Mouse (Mus musculus) CH12.LX (cell line): ENCODE results near the gene Ankrd66. TPM values are rescaled to one million over a fixed set of nuclear protein-coding genes. Genes with fewer than 3 reads are reported as not detected.

Source experiments
- DNase-seq: peaks from one replicate; pipeline ENCODE4 v3.0.0-alpha.2; 2013; ENCODE audit errors: extremely low read depth
- H3K27ac ChIP-seq: 2 replicates; pipeline ENCODE4 v1.5.1; 2012; ENCODE audit warnings: low read depth, mild to moderate bottlenecking, control low read depth, moderate library complexity; ENCODE audit not compliant: insufficient read depth
- H3K27me3 ChIP-seq: replicated peaks from 2 replicates; pipeline ENCODE3; 2012; ENCODE audit warnings: inconsistent platforms
- H3K36me3 ChIP-seq, 2 experiments: replicated peaks in 1 of 2; 2 replicates each; pipeline versions ENCODE3 to v1.6.1; 2012; ENCODE audit warnings: inconsistent platforms in 1 of 2, low read length in 1 of 2, mild to moderate bottlenecking in 1 of 2, mixed read lengths in 1 of 2, moderate library complexity in 1 of 2; ENCODE audit not compliant: control insufficient read depth in 1 of 2, insufficient read depth in 1 of 2
- H3K4me1 ChIP-seq, 2 experiments: 2 replicates each; pipeline ENCODE4 v1.6.1; 2012; ENCODE audit warnings: inconsistent platforms in 1 of 2, moderate library complexity in 1 of 2; ENCODE audit not compliant: insufficient read depth in 2 of 2, control insufficient read depth in 1 of 2
- H3K4me2 ChIP-seq: 2 replicates; pipeline ENCODE4 v1.6.1; 2012; ENCODE audit warnings: low read depth, mild to moderate bottlenecking, control low read depth; ENCODE audit not compliant: poor library complexity, insufficient read depth, severe bottlenecking
- H3K4me3 ChIP-seq, 3 experiments: fragments of 150-350 bp in 1 of 3; sonication (generic) in 1 of 3; replicated peaks in 1 of 3; 2 replicates each; pipeline versions ENCODE3 to v1.5.1; 2011 to 2012; ENCODE audit warnings: low read depth in 2 of 3, low read length in 2 of 3, mild to moderate bottlenecking in 2 of 3, moderate library complexity in 2 of 3, control low read depth in 1 of 3, improper control_type of control experiment in 1 of 3, inconsistent platforms in 1 of 3, mixed read lengths in 1 of 3; ENCODE audit not compliant: poor library complexity in 1 of 3
- H3K79me2 ChIP-seq: replicated peaks from 2 replicates; pipeline ENCODE4 v1.6.1; 2012; ENCODE audit warnings: mild to moderate bottlenecking, moderate library complexity; ENCODE audit not compliant: control insufficient read depth, poor library complexity, insufficient read depth, severe bottlenecking; ENCODE audit errors: extremely low read depth
- H3K9ac ChIP-seq: 2 replicates; pipeline ENCODE4 v1.6.1; 2012; ENCODE audit warnings: low read depth, mild to moderate bottlenecking, control low read depth, moderate library complexity; ENCODE audit not compliant: insufficient read depth
- H3K9me3 ChIP-seq: replicated peaks from 2 replicates; pipeline ENCODE3; 2012; ENCODE audit warnings: low read length, inconsistent platforms, mixed read lengths
- BHLHE40 ChIP-seq: IDR thresholded peaks from 2 replicates; pipeline ENCODE4 v1.6.1; 2011; ENCODE audit warnings: mild to moderate bottlenecking, low read depth, low read length, improper control_type of control experiment
- CHD1 ChIP-seq: IDR thresholded peaks from 2 replicates; pipeline ENCODE4 v1.6.1; 2012; ENCODE audit warnings: low read depth, low read length, improper control_type of control experiment, inconsistent platforms
- CTCF ChIP-seq, 2 experiments: IDR thresholded peaks in 1 of 2; conservative IDR thresholded peaks in 1 of 2; 2 replicates each; pipeline ENCODE4 v1.5.1; 2011 to 2012; ENCODE audit warnings: low read depth in 2 of 2, low read length in 2 of 2, improper control_type of control experiment in 1 of 2, inconsistent platforms in 1 of 2, mild to moderate bottlenecking in 1 of 2, moderate library complexity in 1 of 2
- ELF1 ChIP-seq: IDR thresholded peaks from 2 replicates; pipeline ENCODE4 v1.6.1; 2014; ENCODE audit warnings: low read depth, mild to moderate bottlenecking, inconsistent platforms, low read length, improper control_type of control experiment
- HCFC1 ChIP-seq: IDR thresholded peaks from 2 replicates; pipeline ENCODE4 v1.6.1; 2012; ENCODE audit warnings: low read depth, mild to moderate bottlenecking, inconsistent platforms, low read length, improper control_type of control experiment
- IRF4 ChIP-seq: IDR thresholded peaks from 2 replicates; pipeline ENCODE4 v1.6.1; 2014; ENCODE audit warnings: low read depth, mild to moderate bottlenecking, inconsistent platforms, low read length, improper control_type of control experiment
- JUN ChIP-seq: IDR thresholded peaks from 2 replicates; pipeline ENCODE4 v1.6.1; 2011; ENCODE audit warnings: low read depth, mild to moderate bottlenecking, low read length, improper control_type of control experiment, moderate library complexity; ENCODE audit not compliant: insufficient read depth
- KAT2A ChIP-seq: IDR thresholded peaks from 2 replicates; pipeline ENCODE4 v1.6.1; 2012; ENCODE audit warnings: low read length, improper control_type of control experiment, inconsistent platforms; ENCODE audit not compliant: insufficient replicate concordance
- MAZ ChIP-seq: IDR thresholded peaks from 2 replicates; pipeline ENCODE4 v1.6.1; 2012; ENCODE audit warnings: low read depth, mild to moderate bottlenecking, inconsistent platforms, low read length, improper control_type of control experiment, moderate library complexity
- MEF2A ChIP-seq: IDR thresholded peaks from 2 replicates; pipeline ENCODE4 v1.6.1; 2014; ENCODE audit warnings: low read depth, mild to moderate bottlenecking, inconsistent platforms, low read length, improper control_type of control experiment, borderline replicate concordance
- MXI1 ChIP-seq: IDR thresholded peaks from 2 replicates; pipeline ENCODE4 v1.6.1; 2011; ENCODE audit warnings: mild to moderate bottlenecking, low read depth, low read length, improper control_type of control experiment
- PAX5 ChIP-seq: IDR thresholded peaks from 2 replicates; pipeline ENCODE4 v1.6.1; 2012; ENCODE audit warnings: low read length, inconsistent platforms, mixed read lengths
- POLR2AphosphoS2 ChIP-seq: IDR thresholded peaks from 2 replicates; pipeline ENCODE4 v1.6.1; 2011; ENCODE audit warnings: low read depth, low read length, improper control_type of control experiment
- RAD21 ChIP-seq: IDR thresholded peaks from 2 replicates; pipeline ENCODE4 v1.6.1; 2011; ENCODE audit warnings: low read depth, mild to moderate bottlenecking, low read length, improper control_type of control experiment, moderate library complexity
- RCOR1 ChIP-seq: conservative IDR thresholded peaks from 2 replicates; pipeline ENCODE4 v1.6.1; 2012; ENCODE audit warnings: low read depth, mild to moderate bottlenecking, inconsistent platforms, low read length, improper control_type of control experiment
- SMC3 ChIP-seq: IDR thresholded peaks from 2 replicates; pipeline ENCODE4 v1.6.1; 2011; ENCODE audit warnings: low read depth, low read length, improper control_type of control experiment
- UBTF ChIP-seq: IDR thresholded peaks from 2 replicates; pipeline ENCODE4 v1.6.1; 2012; ENCODE audit warnings: low read depth, mild to moderate bottlenecking, inconsistent platforms, low read length, improper control_type of control experiment, moderate library complexity
- ZC3H11A ChIP-seq: IDR thresholded peaks from 2 replicates; pipeline ENCODE4 v1.6.1; 2012; ENCODE audit warnings: low read depth, mild to moderate bottlenecking, inconsistent platforms, low read length, improper control_type of control experiment
- ZMIZ1 ChIP-seq: IDR thresholded peaks from 2 replicates; pipeline ENCODE4 v1.6.1; 2012; ENCODE audit warnings: low read depth, mild to moderate bottlenecking, inconsistent platforms, low read length, improper control_type of control experiment
- ZNF384 ChIP-seq: IDR thresholded peaks from 2 replicates; pipeline ENCODE4 v1.6.1; 2012; ENCODE audit warnings: low read depth, low read length, improper control_type of control experiment, inconsistent platforms
- dilution Hi-C: fragments of 300-500 bp; cut with MboI; formaldehyde crosslinking; loops from 2 replicates; pipeline ENCODE4 v1.14.3; 2020; ENCODE audit warnings: low sequenced_read_pairs; ENCODE audit not compliant: extremely low pct_unique_long_range_greater_than_20kb, extremely low pct_ligation_motif_present
- in situ Hi-C: fragments of 300-500 bp; cut with MboI; formaldehyde crosslinking; loops from 3 replicates; pipeline ENCODE4 v1.14.3; 2019; ENCODE audit warnings: low sequenced_read_pairs, low pct_ligation_motif_present, low pct_unique_long_range_greater_than_20kb, mixed read lengths
- polyA plus RNA-seq: library from polyadenylated mRNA; unstranded; fragments of >175 nt; gene quantifications from 2 replicates; pipeline ENCODE4 v1.2.1, GENCODE M21; 2012; ENCODE audit warnings: low read depth; ENCODE audit not compliant: insufficient read length
- total RNA-seq, 2 experiments: library from RNA; depleted of rRNA; stranded (reverse); fragments of 300-350 nt in 1 of 2; fragments of >200 nt in 1 of 2; gene quantifications; 2 replicates each; pipeline ENCODE4 v1.2.3; 2012 to 2014

Ankrd66 gene
- total and polyA plus RNA-seq, 3 experiments = not detected

DNA sequence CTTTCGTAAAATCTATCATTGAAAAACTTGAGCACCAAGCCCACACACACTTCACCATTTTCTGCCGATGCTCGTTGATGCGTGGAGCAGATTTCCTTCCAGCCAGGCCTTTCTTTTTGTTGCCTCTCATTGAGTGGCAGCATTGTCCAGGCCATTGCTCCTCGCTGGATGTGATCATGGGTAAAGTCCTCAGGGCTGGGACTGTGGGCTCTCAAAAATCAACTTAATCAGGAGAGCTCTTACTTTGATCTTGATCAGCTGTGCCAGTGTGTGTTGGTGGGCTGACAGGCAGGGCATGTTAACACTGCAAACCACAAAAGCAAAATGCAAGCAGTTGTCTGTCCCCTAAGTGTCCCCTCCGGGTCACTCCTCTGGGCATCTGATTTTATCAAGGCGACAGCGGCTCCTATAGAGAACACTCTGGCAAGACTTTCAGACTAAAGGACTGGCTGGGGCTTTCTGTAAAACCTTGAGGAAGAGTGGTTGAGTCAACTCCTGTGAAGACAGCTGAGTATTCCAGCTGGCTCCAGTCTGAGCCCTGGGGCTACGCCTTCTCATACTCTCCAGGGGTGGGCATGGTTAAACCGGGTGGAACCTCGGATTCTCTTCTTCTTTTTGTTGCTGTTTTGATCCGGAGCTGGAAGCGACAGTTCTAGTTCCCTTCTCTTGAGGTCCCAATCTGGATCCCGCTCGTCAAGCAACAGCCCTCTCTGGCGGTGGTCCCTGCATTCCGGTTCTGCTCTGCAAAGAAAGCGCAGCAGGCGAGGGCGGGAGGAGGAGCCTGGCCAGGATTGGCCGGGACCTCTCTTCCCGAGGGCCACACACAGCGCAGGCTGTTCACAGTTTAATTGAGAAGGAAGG, 8.8 kb downstream of the Ankrd66 start:
- Histone ChIP-seq H3K27ac (no peak overlapping the region), H3K79me2 (no peaks in the 10 kb centered on the region), H3K9ac (no peak overlapping the region), H3K4me2 (no peak overlapping the region), H3K27me3 (no peaks in the 10 kb centered on the region), H3K36me3 (no peaks in the 10 kb centered on the region), H3K9me3 (peaks cover 46% of the 10 kb centered on the region), H3K4me1 (no peaks in the 10 kb centered on the region), H3K4me3 (no peak overlapping the region)
- no peak for DNase-seq
- dilution Hi-C loops (no loop called here), in situ Hi-C loops (no loop called here)
- TF ChIP-seq MAZ = no peak
- TF ChIP-seq ZMIZ1 = no peak

DNA sequence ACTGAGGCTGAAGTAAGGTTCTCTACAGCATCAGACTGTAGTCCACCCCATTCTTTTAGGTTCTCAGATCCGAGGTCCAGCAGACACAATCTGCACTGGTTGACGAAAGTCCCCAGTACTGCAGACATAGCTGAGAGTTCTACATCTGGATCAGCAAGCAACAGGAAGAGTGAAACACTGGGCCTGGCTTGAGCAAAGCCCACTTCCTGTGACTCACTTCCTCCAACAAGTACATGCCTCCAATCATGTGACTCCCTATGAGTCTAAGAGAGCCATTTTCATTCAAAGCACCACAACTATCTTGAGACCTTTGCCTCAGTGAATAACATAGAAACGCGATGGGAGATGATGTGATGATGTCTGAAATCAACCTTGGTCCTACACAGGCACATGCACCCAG, 12.2 kb downstream of the Ankrd66 start:
- in situ Hi-C loops = no loop called here
- no peaks in the 10 kb centered on the region for H3K4me1 ChIP-seq
- peaks cover 41% of the 10 kb centered on the region for H3K9me3 ChIP-seq
- dilution Hi-C loops = no loop called here
- H3K79me2 ChIP-seq = no peaks in the 10 kb centered on the region
- H3K36me3 ChIP-seq = no peaks in the 10 kb centered on the region
- TF ChIP-seq BHLHE40 = no peak
- no peak for TF ChIP-seq CTCF (conservative IDR thresholded peaks at IDR 0.05 in 1 of 2, IDR thresholded peaks at IDR 0.05 in 1 of 2; ENCODE audit: low read depth in 2 of 2, low read length in 2 of 2)
- TF ChIP-seq MEF2A = no peak
- TF ChIP-seq ZC3H11A = no peak
- no peak for TF ChIP-seq RAD21
- no peak for TF ChIP-seq MAZ
- no peak for TF ChIP-seq CHD1
- TF ChIP-seq JUN = no peak
- no peak for TF ChIP-seq MXI1
- no peak for TF ChIP-seq KAT2A
- TF ChIP-seq UBTF = no peak
- TF ChIP-seq ZMIZ1 = no peak
- no peak for TF ChIP-seq RCOR1
- no peak overlapping the region for H3K27ac ChIP-seq
- no peak overlapping the region for H3K4me3 ChIP-seq
- no peak for DNase-seq
- no peaks in the 10 kb centered on the region for H3K27me3 ChIP-seq
- H3K9ac ChIP-seq = no peak overlapping the region
- H3K4me2 ChIP-seq = no peak overlapping the region

- no peak overlapping the region for H3K4me2 ChIP-seq
- in situ Hi-C loops = no loop called here
Measured at GRCm38 (mm10) chr17:43530507-43530906, 12.9 kb downstream of the Ankrd66 start.

More at GRCm38 (mm10) chr17:43530507-43530906, 12.9 kb downstream of the Ankrd66 start:
- Histone ChIP-seq H3K4me1 (no peaks in the 10 kb centered on the region), H3K27ac (no peak overlapping the region), H3K9ac (no peak overlapping the region), H3K27me3 (no peaks in the 10 kb centered on the region), H3K4me3 (no peak overlapping the region), H3K9me3 (peaks cover 36% of the 10 kb centered on the region), H3K36me3 (no peaks in the 10 kb centered on the region), H3K79me2 (no peaks in the 10 kb centered on the region)
- dilution Hi-C loops = no loop called here
- DNase-seq = no peak
- no peak for TF ChIP-seq POLR2AphosphoS2
- no peak for TF ChIP-seq ZC3H11A
- TF ChIP-seq MEF2A = no peak
- no peak for TF ChIP-seq PAX5
- no peak for TF ChIP-seq IRF4
- TF ChIP-seq ELF1 = no peak
- TF ChIP-seq SMC3 = no peak
- TF ChIP-seq BHLHE40 = no peak
- TF ChIP-seq ZNF384 = no peak
- no peak for TF ChIP-seq KAT2A
- TF ChIP-seq HCFC1 = no peak
